32 mouse cellular contexts compared by ENCODE assay signal in genomic region chr6:15929650-15930049, GRCm38 (mm10).
"Had no signal": no experiment of that assay in that cellular context is flagged by ENCODE, and none has a peak within 500 bp of the region (broad histone marks: within the 10 kb centered on the region; RNA-seq: fewer than 3 reads in every experiment).

No protein-coding gene starts in this region.

- DNase-seq: left cerebral cortex, postnatal 4 days; liver; liver, embryonic 13.5 days; liver, postnatal 0 days; lung, adult 18-20 months; lung, adult 2 months; lung, postnatal 10 days; lung, postnatal 14 days; lung, postnatal 36 days; lung, postnatal 4 days; midbrain, embryonic 14.5 days had no signal

- H3K4me2 ChIP-seq: limb, embryonic 12.5 days; limb, embryonic 13.5 days; limb, embryonic 15.5 days; liver, embryonic 12.5 days; liver, embryonic 13.5 days; liver, embryonic 15.5 days; lung, embryonic 14.5 days; lung, embryonic 15.5 days; midbrain, embryonic 11.5 days; midbrain, embryonic 12.5 days; midbrain, embryonic 13.5 days; midbrain, embryonic 15.5 days; neural tube, embryonic 12.5 days; neural tube, embryonic 13.5 days had no signal

- H3K4me1 ChIP-seq: limb, embryonic 10.5 days; limb, embryonic 12.5 days; limb, embryonic 13.5 days; limb, embryonic 15.5 days; liver, embryonic 12.5 days; liver, embryonic 13.5 days; liver, embryonic 15.5 days; lung, embryonic 15.5 days; megakaryocyte, embryonic 14.5 days; midbrain, embryonic 10.5 days; midbrain, embryonic 12.5 days; midbrain, embryonic 13.5 days; midbrain, embryonic 15.5 days; neural tube, embryonic 12.5 days; neural tube, embryonic 13.5 days had no signal

- ATAC-seq: liver, embryonic 12.5 days; liver, postnatal 0 days; lung, postnatal 0 days; midbrain, embryonic 13.5 days; midbrain, embryonic 15.5 days; midbrain, embryonic 16.5 days had no signal

- H3K4me3 ChIP-seq: limb, embryonic 10.5 days; limb, embryonic 12.5 days; limb, embryonic 13.5 days; limb, embryonic 15.5 days; liver, embryonic 12.5 days; liver, embryonic 13.5 days; liver, embryonic 15.5 days; lung, embryonic 15.5 days; megakaryocyte, embryonic 14.5 days; midbrain, embryonic 10.5 days; midbrain, embryonic 12.5 days; midbrain, embryonic 13.5 days; midbrain, embryonic 15.5 days; myocyte; neural tube, embryonic 12.5 days; neural tube, embryonic 13.5 days had no signal

- H3K27ac ChIP-seq: limb, embryonic 10.5 days; limb, embryonic 12.5 days; limb, embryonic 13.5 days; limb, embryonic 15.5 days; liver, embryonic 12.5 days; liver, embryonic 13.5 days; liver, embryonic 14.5 days; liver, embryonic 15.5 days; lung, embryonic 15.5 days; macrophage; midbrain, embryonic 10.5 days; midbrain, embryonic 12.5 days; midbrain, embryonic 13.5 days; midbrain, embryonic 15.5 days; neural tube, embryonic 12.5 days; neural tube, embryonic 13.5 days had no signal

- H3K9me3 ChIP-seq: limb, embryonic 10.5 days; limb, embryonic 12.5 days; limb, embryonic 13.5 days; limb, embryonic 15.5 days; liver, embryonic 12.5 days; liver, embryonic 13.5 days; liver, embryonic 15.5 days; lung, embryonic 15.5 days; megakaryocyte, embryonic 14.5 days; midbrain, embryonic 10.5 days; midbrain, embryonic 12.5 days; midbrain, embryonic 13.5 days; midbrain, embryonic 15.5 days; neural tube, embryonic 12.5 days; neural tube, embryonic 13.5 days had no signal

- H3K36me3 ChIP-seq: limb, embryonic 10.5 days; limb, embryonic 12.5 days; limb, embryonic 13.5 days; limb, embryonic 15.5 days; liver, embryonic 12.5 days; liver, embryonic 13.5 days; liver, embryonic 15.5 days; lung, embryonic 15.5 days; midbrain, embryonic 10.5 days; midbrain, embryonic 12.5 days; midbrain, embryonic 13.5 days; midbrain, embryonic 15.5 days; neural tube, embryonic 12.5 days; neural tube, embryonic 13.5 days had no signal

- H3K9ac ChIP-seq: limb, embryonic 12.5 days; limb, embryonic 13.5 days; limb, embryonic 15.5 days; liver, embryonic 12.5 days; liver, embryonic 13.5 days; liver, embryonic 14.5 days; liver, embryonic 15.5 days; liver, postnatal 0 days; lung, embryonic 14.5 days; lung, embryonic 15.5 days; midbrain, embryonic 12.5 days; midbrain, embryonic 13.5 days; midbrain, embryonic 15.5 days; neural tube, embryonic 12.5 days; neural tube, embryonic 13.5 days had no signal

- H3K27me3 ChIP-seq: limb, embryonic 12.5 days; limb, embryonic 13.5 days; limb, embryonic 15.5 days; liver, embryonic 12.5 days; liver, embryonic 13.5 days; liver, embryonic 15.5 days; lung, embryonic 15.5 days; megakaryocyte, embryonic 14.5 days; midbrain, embryonic 12.5 days; midbrain, embryonic 13.5 days; midbrain, embryonic 15.5 days; neural tube, embryonic 12.5 days; neural tube, embryonic 13.5 days had no signal
